Mouse (Mus musculus) lung, postnatal 0 days (tissue): ENCODE data around the gene Cds2.

Experiments
- CTCF ChIP-seq: IDR thresholded peaks from 2 replicates; pipeline ENCODE4 v1.5.1; 2016; ENCODE audit warnings: antibody characterized with exemption, mild to moderate bottlenecking
- EP300 ChIP-seq: IDR thresholded peaks from 2 replicates; pipeline ENCODE4 v1.6.1; 2016; ENCODE audit warnings: antibody characterized with exemption, mild to moderate bottlenecking, control low read depth

- TF ChIP-seq CTCF (no peak), EP300 (no peak)
These were observed 42.2 kb downstream of the Cds2 start for GRCm38 (mm10) chr2:132305165-132305564.
